Mouse (Mus musculus): ENCODE data around the gene Aox4. TPM values are rescaled to one million over a fixed set of nuclear protein-coding genes. Genes with fewer than 3 reads are reported as not detected.

Gene Aox4
- polyA plus RNA-seq (2012; rRNA removed), result 0.37 and 0.78 TPM in 2 replicates
- polyA plus RNA-seq (2014; fragmentation: Nextera tagmentation; extraction: Ambion mirVana), result 1.3 and 2.5 TPM in 2 replicates

DNA sequence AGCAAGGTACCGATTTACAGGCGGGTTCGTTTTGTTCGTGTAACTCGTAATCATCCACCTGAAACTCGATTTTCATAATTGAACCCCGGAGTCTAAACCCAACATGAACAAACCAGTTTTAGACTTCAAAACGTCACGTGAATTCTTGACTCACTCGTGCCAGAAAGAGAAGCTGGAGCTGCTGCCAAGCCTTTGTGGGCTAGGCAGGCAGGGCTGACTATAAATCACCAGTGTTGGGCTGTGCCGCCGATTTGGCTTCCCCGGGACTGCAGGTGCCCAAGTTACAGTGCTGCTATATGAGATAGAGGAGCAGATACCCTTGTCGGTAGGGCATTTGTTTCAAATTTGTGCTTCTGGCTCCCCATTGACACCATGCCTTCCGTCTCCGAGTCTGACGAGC, at the start of gene Aox4:
TSS of gene Aox4 (plus strand) at position 195 of the 400 bp plus-strand sequence.
- no peak within 1 kb of the TSS; the same call in 1 of the 2 replicates for H3K27ac ChIP-seq (replicated peaks; ENCODE audit: low read depth, low read length)
- DNase-seq (ENCODE audit: low spot score) (peak; percentile 55), ATAC-seq (ENCODE audit: low FRiP score, low read depth) (no peak)
- H3K27me3 ChIP-seq (ENCODE audit: control insufficient read depth, insufficient read depth, low read length), result no peaks in the 10 kb centered on the region
- no peaks in the 10 kb centered on the region for H3K9me3 ChIP-seq (ENCODE audit: control insufficient read depth, low read length)
- peak within 1 kb of the TSS; percentile 16; the same call in 1 of the 2 replicates for H3K4me2 ChIP-seq (replicated peaks; ENCODE audit: low read depth, low read length, severe bottlenecking)
- TF ChIP-seq POLR2A (IDR thresholded peaks at IDR 0.05; ENCODE audit: borderline replicate concordance, extremely low read depth, insufficient read depth, insufficient read length), result no peak
- 41% methylated on average over 17 of the region's 17 CpGs for WGBS
- H3K4me3 ChIP-seq (replicated peaks; ENCODE audit: low read length), result no peak within 1 kb of the TSS
- H3K9ac ChIP-seq (ENCODE audit: low read depth, low read length, severe bottlenecking), result no peak within 1 kb of the TSS
- H3K36me3 ChIP-seq (ENCODE audit: control insufficient read depth, insufficient read depth, low read length), result no peaks in the 10 kb centered on the region
- H3K4me1 ChIP-seq (ENCODE audit: control insufficient read depth, insufficient read depth, low read length), result peaks cover 19% of the 10 kb centered on the region

DNA sequence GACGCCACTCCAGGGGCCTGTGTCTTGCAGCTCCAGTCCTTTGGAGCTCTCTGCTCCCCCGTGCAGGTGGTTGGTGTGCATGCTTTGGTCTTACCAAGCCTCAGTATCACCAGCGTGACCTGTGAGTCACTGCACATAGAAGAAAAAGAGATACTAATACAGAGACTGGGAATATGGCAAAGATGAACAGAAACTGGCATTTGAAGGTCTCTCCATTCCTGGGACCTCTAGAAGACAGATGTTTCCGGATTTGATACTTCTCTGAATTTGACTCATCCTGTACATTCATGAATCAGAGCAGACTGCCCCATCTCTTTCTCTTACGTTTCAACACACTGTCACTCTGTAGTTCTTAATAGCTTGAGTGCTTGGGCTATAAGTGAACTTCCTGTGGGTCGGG, 40.3 kb upstream of the Aox4 start:
- WGBS, result 71% methylated on average over 6 of the region's 6 CpGs
- H3K27me3 ChIP-seq (ENCODE audit: control insufficient read depth, insufficient read depth, low read length), result no peaks in the 10 kb centered on the region
- no peak overlapping the region for H3K4me2 ChIP-seq (replicated peaks; ENCODE audit: low read depth, low read length, severe bottlenecking)
- TF ChIP-seq POLR2A (IDR thresholded peaks at IDR 0.05; ENCODE audit: borderline replicate concordance, extremely low read depth, insufficient read depth, insufficient read length), result no peak
- no peaks in the 10 kb centered on the region for H3K9me3 ChIP-seq (ENCODE audit: control insufficient read depth, low read length)
- H3K36me3 ChIP-seq (ENCODE audit: control insufficient read depth, insufficient read depth, low read length), result no peaks in the 10 kb centered on the region
- ATAC-seq (ENCODE audit: low FRiP score, low read depth) (no peak), DNase-seq (ENCODE audit: low spot score) (no peak)
- H3K4me3 ChIP-seq (replicated peaks; ENCODE audit: low read length), result no peak overlapping the region
- no peak overlapping the region for H3K27ac ChIP-seq (replicated peaks; ENCODE audit: low read depth, low read length)
- no peak overlapping the region for H3K9ac ChIP-seq (ENCODE audit: low read depth, low read length, severe bottlenecking)
- H3K4me1 ChIP-seq (ENCODE audit: control insufficient read depth, insufficient read depth, low read length), result no peaks in the 10 kb centered on the region

DNA sequence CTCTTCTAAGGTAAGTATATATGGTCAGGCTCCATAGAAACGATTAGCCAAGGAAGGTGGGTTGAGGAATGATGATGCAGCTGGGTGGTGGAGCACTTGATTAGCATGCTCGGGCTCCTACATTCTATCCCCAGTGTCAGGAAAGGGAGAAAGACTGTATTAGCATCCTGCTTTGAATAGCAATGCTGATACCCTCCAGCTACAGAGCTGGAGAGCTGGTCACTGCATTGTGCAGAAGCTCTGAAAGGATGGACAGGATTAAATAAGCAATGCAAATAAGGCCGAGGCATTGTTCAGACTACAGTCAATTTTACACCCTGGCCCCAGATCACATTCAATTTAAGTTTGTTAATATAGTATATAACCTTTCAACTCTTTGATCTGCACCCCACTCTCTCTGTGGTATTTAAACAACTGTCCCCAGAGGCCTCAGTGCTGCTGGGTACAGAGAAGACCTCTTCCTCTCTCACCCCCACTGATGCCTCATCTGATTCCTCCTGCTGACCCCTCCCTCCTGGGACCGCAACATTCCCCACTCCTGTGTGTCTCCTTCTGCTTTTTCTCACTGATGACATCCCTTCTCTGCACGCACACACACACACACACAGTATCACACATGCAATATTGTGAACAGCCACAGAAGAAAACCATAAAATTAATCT, 21.6 kb upstream of the Aox4 start:
- 66% methylated on average over 5 of the region's 5 CpGs for WGBS
- ATAC-seq (ENCODE audit: low FRiP score, low read depth) (no peak), DNase-seq (ENCODE audit: low spot score) (no peak)
- TF ChIP-seq POLR2A (IDR thresholded peaks at IDR 0.05; ENCODE audit: borderline replicate concordance, extremely low read depth, insufficient read depth, insufficient read length), result no peak
- H3K4me3 ChIP-seq (replicated peaks; ENCODE audit: low read length), result no peak overlapping the region
- H3K36me3 ChIP-seq (ENCODE audit: control insufficient read depth, insufficient read depth, low read length), result no peaks in the 10 kb centered on the region
- H3K4me1 ChIP-seq (ENCODE audit: control insufficient read depth, insufficient read depth, low read length), result no peaks in the 10 kb centered on the region
- no peak overlapping the region for H3K9ac ChIP-seq (ENCODE audit: low read depth, low read length, severe bottlenecking)
- no peaks in the 10 kb centered on the region for H3K9me3 ChIP-seq (ENCODE audit: control insufficient read depth, low read length)
- H3K27ac ChIP-seq (replicated peaks; ENCODE audit: low read depth, low read length), result no peak overlapping the region
- no peak overlapping the region for H3K4me2 ChIP-seq (replicated peaks; ENCODE audit: low read depth, low read length, severe bottlenecking)
- no peaks in the 10 kb centered on the region for H3K27me3 ChIP-seq (ENCODE audit: control insufficient read depth, insufficient read depth, low read length)

GRCm38 (mm10) chr1:58194317-58194716, 15.9 kb upstream of the Aox4 start:
- H3K9ac ChIP-seq (ENCODE audit: low read depth, low read length, severe bottlenecking), result no peak overlapping the region
- no peak overlapping the region for H3K27ac ChIP-seq (replicated peaks; ENCODE audit: low read depth, low read length)
- DNase-seq (ENCODE audit: low spot score) (no peak), ATAC-seq (ENCODE audit: low FRiP score, low read depth) (no peak)
- no peak for TF ChIP-seq POLR2A (IDR thresholded peaks at IDR 0.05; ENCODE audit: borderline replicate concordance, extremely low read depth, insufficient read depth, insufficient read length)
- H3K27me3 ChIP-seq (ENCODE audit: control insufficient read depth, insufficient read depth, low read length), result no peaks in the 10 kb centered on the region
- H3K9me3 ChIP-seq (ENCODE audit: control insufficient read depth, low read length), result no peaks in the 10 kb centered on the region
- peaks cover 3% of the 10 kb centered on the region; the same call in 1 of the 2 replicates for H3K4me1 ChIP-seq (ENCODE audit: control insufficient read depth, insufficient read depth, low read length)
- H3K36me3 ChIP-seq (ENCODE audit: control insufficient read depth, insufficient read depth, low read length), result no peaks in the 10 kb centered on the region
- no peak overlapping the region for H3K4me2 ChIP-seq (replicated peaks; ENCODE audit: low read depth, low read length, severe bottlenecking)
- no peak overlapping the region for H3K4me3 ChIP-seq (replicated peaks; ENCODE audit: low read length)
- WGBS, result 81% methylated on average over 12 of the region's 12 CpGs

DNA sequence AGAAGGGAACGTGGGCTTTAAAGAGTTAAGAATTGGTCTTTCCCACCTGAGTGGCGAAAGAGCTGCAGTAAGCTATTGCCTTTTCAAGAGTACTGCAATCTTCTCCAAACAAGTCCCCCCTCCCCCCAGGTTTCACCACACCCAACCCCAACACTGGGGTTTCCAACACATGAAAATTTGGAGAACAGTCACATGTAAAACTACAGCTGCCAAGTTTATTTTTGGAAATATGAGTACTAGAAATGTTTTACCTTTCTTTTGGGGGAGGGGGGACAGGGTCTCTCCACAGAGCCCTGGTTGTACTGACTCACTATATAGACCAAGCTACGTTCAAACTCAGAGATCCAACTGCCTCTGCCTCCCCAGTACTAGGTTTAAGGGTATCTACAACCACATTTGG, 15.2 kb upstream of the Aox4 start:
- Histone ChIP-seq H3K4me2 (replicated peaks; ENCODE audit: low read depth, low read length, severe bottlenecking) (no peak overlapping the region), H3K4me1 (ENCODE audit: control insufficient read depth, insufficient read depth, low read length) (peaks cover 3% of the 10 kb centered on the region; the same call in 1 of the 2 replicates), H3K9ac (ENCODE audit: low read depth, low read length, severe bottlenecking) (no peak overlapping the region), H3K27ac (replicated peaks; ENCODE audit: low read depth, low read length) (no peak overlapping the region), H3K36me3 (ENCODE audit: control insufficient read depth, insufficient read depth, low read length) (no peaks in the 10 kb centered on the region), H3K27me3 (ENCODE audit: control insufficient read depth, insufficient read depth, low read length) (no peaks in the 10 kb centered on the region), H3K4me3 (replicated peaks; ENCODE audit: low read length) (no peak overlapping the region), H3K9me3 (ENCODE audit: control insufficient read depth, low read length) (no peaks in the 10 kb centered on the region)
- TF ChIP-seq POLR2A (IDR thresholded peaks at IDR 0.05; ENCODE audit: borderline replicate concordance, extremely low read depth, insufficient read depth, insufficient read length), result no peak
- no peak for ATAC-seq (ENCODE audit: low FRiP score, low read depth)
- 67% methylated on average over 3 of the region's 3 CpGs for whole genome bisulfite sequencing
- no peak for DNase-seq (ENCODE audit: low spot score)

Data from limb, embryonic 14.5 days (tissue).